Mouse (Mus musculus): ENCODE measurements around the gene Kcnh1. TPM values are rescaled to one million over a fixed set of nuclear protein-coding genes. Genes with fewer than 3 reads are reported as not detected.
A peak's percentile ranks its signal among the peaks of the same experiment; 100 is the strongest.

Kcnh1 gene
- polyA plus RNA-seq, 1 experiment from 2014 or later = 1.3 TPM

- 78% methylated on average over 3 of the region's 3 CpGs for WGBS
- DNase-seq (ENCODE audit: low spot score) = no peak
- no peak overlapping the region for H3K9ac ChIP-seq (ENCODE audit: low read depth, low read length)
- no peak overlapping the region for H3K27ac ChIP-seq
- no peaks in the 10 kb centered on the region for H3K27me3 ChIP-seq (ENCODE audit: insufficient read depth, low read length)
- H3K36me3 ChIP-seq (ENCODE audit: insufficient read depth, low read length) = no peaks in the 10 kb centered on the region
- H3K4me3 ChIP-seq (replicated peaks; ENCODE audit: low read depth, low read length) = no peak overlapping the region
- no peak for ATAC-seq (replicated peaks; ENCODE audit: low FRiP score, low read depth)
- no peak for TF ChIP-seq CTCF (IDR thresholded peaks at IDR 0.05; ENCODE audit: low read depth)
- H3K9me3 ChIP-seq (replicated peaks; ENCODE audit: low read length) = no peaks in the 10 kb centered on the region
- no peak overlapping the region for H3K4me2 ChIP-seq (ENCODE audit: low read length)
- H3K4me1 ChIP-seq (replicated peaks; ENCODE audit: insufficient read depth, low read length) = no peaks in the 10 kb centered on the region
Measured at GRCm38 (mm10) chr1:192284340-192284739, 93.8 kb downstream of the Kcnh1 start.

DNA sequence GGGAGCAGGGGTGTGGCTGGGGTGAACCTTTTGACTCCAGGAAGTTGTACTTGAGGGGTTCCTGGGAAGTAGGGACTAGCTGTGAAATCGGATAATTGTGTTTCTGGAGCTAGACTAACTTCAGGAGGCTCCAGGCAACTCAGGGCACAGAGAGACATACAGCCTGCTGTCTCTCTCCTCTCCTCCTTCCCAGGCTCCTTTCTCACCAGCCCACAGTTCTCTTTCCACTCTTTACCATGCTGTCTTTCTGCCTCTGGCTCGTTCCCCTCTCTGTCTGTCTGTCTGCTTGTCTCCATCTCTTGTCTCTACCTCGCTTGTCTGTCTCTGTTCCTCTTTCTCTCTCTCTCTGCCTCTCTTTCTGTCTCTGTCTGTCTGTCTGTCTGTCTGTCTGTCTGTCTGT is 94.4 kb downstream of the Kcnh1 start:
- DNase-seq (ENCODE audit: low spot score) = no peak
- H3K9me3 ChIP-seq (replicated peaks; ENCODE audit: low read length) = no peaks in the 10 kb centered on the region
- H3K27ac ChIP-seq = no peak overlapping the region
- no peaks in the 10 kb centered on the region for H3K4me1 ChIP-seq (replicated peaks; ENCODE audit: insufficient read depth, low read length)
- no peak for TF ChIP-seq CTCF (IDR thresholded peaks at IDR 0.05; ENCODE audit: low read depth)
- no peaks in the 10 kb centered on the region for H3K36me3 ChIP-seq (ENCODE audit: insufficient read depth, low read length)
- H3K4me3 ChIP-seq (replicated peaks; ENCODE audit: low read depth, low read length) = no peak overlapping the region
- no peaks in the 10 kb centered on the region for H3K27me3 ChIP-seq (ENCODE audit: insufficient read depth, low read length)
- no peak for ATAC-seq (replicated peaks; ENCODE audit: low FRiP score, low read depth)
- H3K9ac ChIP-seq (ENCODE audit: low read depth, low read length) = no peak overlapping the region
- H3K4me2 ChIP-seq (ENCODE audit: low read length) = no peak overlapping the region
- 68% methylated on average over 3 of the region's 3 CpGs for WGBS

- ATAC-seq (replicated peaks; ENCODE audit: low FRiP score, low read depth) = no peak
- no peaks in the 10 kb centered on the region for H3K36me3 ChIP-seq (ENCODE audit: insufficient read depth, low read length)
- H3K9ac ChIP-seq (ENCODE audit: low read depth, low read length) = no peak overlapping the region
- no peak overlapping the region for H3K27ac ChIP-seq
- DNase-seq (ENCODE audit: low spot score) = no peak
- no peaks in the 10 kb centered on the region for H3K27me3 ChIP-seq (ENCODE audit: insufficient read depth, low read length)
- no peaks in the 10 kb centered on the region for H3K9me3 ChIP-seq (replicated peaks; ENCODE audit: low read length)
- H3K4me3 ChIP-seq (replicated peaks; ENCODE audit: low read depth, low read length) = no peak overlapping the region
- H3K4me2 ChIP-seq (ENCODE audit: low read length) = no peak overlapping the region
- WGBS = 83% methylated on average over 8 of the region's 8 CpGs
- TF ChIP-seq CTCF (IDR thresholded peaks at IDR 0.05; ENCODE audit: low read depth) = no peak
- H3K4me1 ChIP-seq (replicated peaks; ENCODE audit: insufficient read depth, low read length) = no peaks in the 10 kb centered on the region
Measured at GRCm38 (mm10) chr1:192288456-192288855, 97.9 kb downstream of the Kcnh1 start.

GRCm38 (mm10) chr1:192291286-192291685 is 100.7 kb downstream of the Kcnh1 start:
- no peaks in the 10 kb centered on the region for H3K9me3 ChIP-seq (replicated peaks; ENCODE audit: low read length)
- H3K4me3 ChIP-seq (replicated peaks; ENCODE audit: low read depth, low read length) = no peak overlapping the region
- WGBS = 49% methylated on average over 3 of the region's 3 CpGs
- ATAC-seq (replicated peaks; ENCODE audit: low FRiP score, low read depth) (no peak), DNase-seq (ENCODE audit: low spot score) (peak; percentile 47)
- H3K4me1 ChIP-seq (replicated peaks; ENCODE audit: insufficient read depth, low read length) = no peaks in the 10 kb centered on the region
- TF ChIP-seq CTCF (IDR thresholded peaks at IDR 0.05; ENCODE audit: low read depth) = no peak
- H3K27me3 ChIP-seq (ENCODE audit: insufficient read depth, low read length) = no peaks in the 10 kb centered on the region
- no peak overlapping the region for H3K4me2 ChIP-seq (ENCODE audit: low read length)
- no peaks in the 10 kb centered on the region for H3K36me3 ChIP-seq (ENCODE audit: insufficient read depth, low read length)
- H3K27ac ChIP-seq = no peak overlapping the region
- H3K9ac ChIP-seq (ENCODE audit: low read depth, low read length) = no peak overlapping the region

- DNase-seq (ENCODE audit: low spot score) = no peak
- Histone ChIP-seq H3K9ac (ENCODE audit: low read depth, low read length) (no peak overlapping the region), H3K9me3 (replicated peaks; ENCODE audit: low read length) (no peaks in the 10 kb centered on the region), H3K36me3 (ENCODE audit: insufficient read depth, low read length) (no peaks in the 10 kb centered on the region), H3K27me3 (ENCODE audit: insufficient read depth, low read length) (no peaks in the 10 kb centered on the region), H3K4me3 (replicated peaks; ENCODE audit: low read depth, low read length) (no peak overlapping the region), H3K27ac (no peak overlapping the region), H3K4me2 (ENCODE audit: low read length) (no peak overlapping the region), H3K4me1 (replicated peaks; ENCODE audit: insufficient read depth, low read length) (no peaks in the 10 kb centered on the region)
- ATAC-seq (replicated peaks; ENCODE audit: low FRiP score, low read depth) = 0 out of 2 replicates have a peak, but pooled peaks have one; percentile 13
- no peak for TF ChIP-seq CTCF (IDR thresholded peaks at IDR 0.05; ENCODE audit: low read depth)
- whole genome bisulfite sequencing = 35% methylated on average over 4 of the region's 4 CpGs
Measured at GRCm38 (mm10) chr1:192293391-192293790, 102.8 kb downstream of the Kcnh1 start.

DNA sequence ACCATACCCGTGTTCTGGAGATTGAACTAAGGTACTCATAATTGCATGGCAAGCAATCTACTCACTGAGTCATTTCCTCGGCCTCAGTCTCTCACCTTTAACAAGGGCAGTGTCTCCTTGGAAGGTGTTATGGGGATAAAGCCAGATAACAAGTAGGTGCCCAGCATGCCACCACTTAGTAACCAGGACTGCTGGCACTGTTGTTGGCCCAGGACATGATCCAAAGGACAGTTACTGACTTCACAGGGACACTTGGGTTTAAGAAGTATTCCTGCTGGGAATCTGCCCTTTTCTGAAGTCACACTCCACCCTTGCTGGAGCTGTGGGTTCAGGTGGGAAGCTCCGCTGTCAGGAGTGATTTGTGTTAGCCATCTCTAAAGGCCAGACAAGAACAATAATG is 103.3 kb downstream of the Kcnh1 start:
- WGBS = 73% methylated on average over 3 of the region's 3 CpGs
- H3K9ac ChIP-seq (ENCODE audit: low read depth, low read length) = no peak overlapping the region
- H3K27ac ChIP-seq = no peak overlapping the region
- H3K27me3 ChIP-seq (ENCODE audit: insufficient read depth, low read length) = no peaks in the 10 kb centered on the region
- no peak for TF ChIP-seq CTCF (IDR thresholded peaks at IDR 0.05; ENCODE audit: low read depth)
- H3K36me3 ChIP-seq (ENCODE audit: insufficient read depth, low read length) = no peaks in the 10 kb centered on the region
- ATAC-seq (replicated peaks; ENCODE audit: low FRiP score, low read depth) = no peak
- no peak overlapping the region for H3K4me2 ChIP-seq (ENCODE audit: low read length)
- DNase-seq (ENCODE audit: low spot score) = no peak
- H3K9me3 ChIP-seq (replicated peaks; ENCODE audit: low read length) = no peaks in the 10 kb centered on the region
- no peaks in the 10 kb centered on the region for H3K4me1 ChIP-seq (replicated peaks; ENCODE audit: insufficient read depth, low read length)
- H3K4me3 ChIP-seq (replicated peaks; ENCODE audit: low read depth, low read length) = no peak overlapping the region

GRCm38 (mm10) chr1:192295243-192295860 is 104.8 kb downstream of the Kcnh1 start:
- Histone ChIP-seq H3K4me2 (ENCODE audit: low read length) (no peak overlapping the region), H3K4me1 (replicated peaks; ENCODE audit: insufficient read depth, low read length) (no peaks in the 10 kb centered on the region), H3K36me3 (ENCODE audit: insufficient read depth, low read length) (no peaks in the 10 kb centered on the region), H3K4me3 (replicated peaks; ENCODE audit: low read depth, low read length) (no peak overlapping the region), H3K27me3 (ENCODE audit: insufficient read depth, low read length) (no peaks in the 10 kb centered on the region), H3K9me3 (replicated peaks; ENCODE audit: low read length) (no peaks in the 10 kb centered on the region), H3K27ac (no peak overlapping the region), H3K9ac (ENCODE audit: low read depth, low read length) (no peak overlapping the region)
- 67% methylated on average over 11 of the region's 11 CpGs for WGBS
- no peak for DNase-seq (ENCODE audit: low spot score)
- ATAC-seq (replicated peaks; ENCODE audit: low FRiP score, low read depth) = no peak
- TF ChIP-seq CTCF (IDR thresholded peaks at IDR 0.05; ENCODE audit: low read depth) = no peak

Data from kidney, postnatal 0 days (tissue).